ENCODE assay signal across 9 mouse cellular contexts in genomic region chr13:71956481-71956880, GRCm38 (mm10). TPM values are rescaled to one million over a fixed set of nuclear protein-coding genes. Genes with fewer than 3 reads are reported as not detected.
DNase-seq lines count a peak whose midpoint lies in the region; ATAC-seq and TF ChIP-seq lines count a peak whose summit lies in the region.
"Had no signal": no experiment of that assay in that cellular context is flagged by ENCODE, and none has a peak within 500 bp of the region (broad histone marks: within the 10 kb centered on the region; RNA-seq: fewer than 3 reads in every experiment).

No protein-coding gene starts in this region.

- no peak overlapping the region for H3K4me3 ChIP-seq in limb, embryonic 14.5 days (replicated peaks; ENCODE audit: low read length)
- no peak overlapping the region for H3K4me3 ChIP-seq in neural tube, embryonic 12.5 days
- H3K4me3 ChIP-seq: heart, embryonic 15.5 days had no signal

- 4% methylated on average over 9 of the region's 9 CpGs for WGBS in limb, embryonic 14.5 days
- WGBS in neural tube, embryonic 12.5 days: 6% methylated on average over 9 of the region's 9 CpGs

- peak overlapping the region; percentile 77; the same call in 1 of the 2 replicates for H3K4me2 ChIP-seq in limb, embryonic 14.5 days (replicated peaks; ENCODE audit: low read depth, low read length, severe bottlenecking)
- peak overlapping the region; percentile 76 for H3K4me2 ChIP-seq in neural tube, embryonic 12.5 days (replicated peaks)
- H3K4me2 ChIP-seq: heart, embryonic 15.5 days had no signal

- no peak for ATAC-seq in limb, embryonic 14.5 days (ENCODE audit: low FRiP score, low read depth)
- no peak for ATAC-seq in neural tube, embryonic 12.5 days (ENCODE audit: low FRiP score, low read depth)

- H3K9ac ChIP-seq in limb, embryonic 14.5 days (ENCODE audit: low read depth, low read length, severe bottlenecking): no peak overlapping the region
- H3K9ac ChIP-seq in neural tube, embryonic 12.5 days: no peak overlapping the region

- H3K27ac ChIP-seq in limb, embryonic 14.5 days (replicated peaks; ENCODE audit: low read depth, low read length): no peak overlapping the region
- no peak overlapping the region for H3K27ac ChIP-seq in neural tube, embryonic 12.5 days
- H3K27ac ChIP-seq: heart, embryonic 15.5 days had no signal

- no peaks in the 10 kb centered on the region for H3K36me3 ChIP-seq in limb, embryonic 14.5 days (ENCODE audit: control insufficient read depth, insufficient read depth, low read length)
- H3K36me3 ChIP-seq in neural tube, embryonic 12.5 days: no peaks in the 10 kb centered on the region
- H3K36me3 ChIP-seq: heart, embryonic 15.5 days had no signal

- peaks cover 68% of the 10 kb centered on the region for H3K27me3 ChIP-seq in limb, embryonic 14.5 days (ENCODE audit: control insufficient read depth, insufficient read depth, low read length)
- H3K27me3 ChIP-seq in neural tube, embryonic 12.5 days (replicated peaks): peaks cover 67% of the 10 kb centered on the region

- H3K4me1 ChIP-seq in limb, embryonic 14.5 days (ENCODE audit: control insufficient read depth, insufficient read depth, low read length): peaks cover 16% of the 10 kb centered on the region; the same call in 1 of the 2 replicates
- H3K4me1 ChIP-seq in neural tube, embryonic 12.5 days: peaks cover 60% of the 10 kb centered on the region

- DNase-seq in gastrocnemius, postnatal 14 days: peak; percentile 23
- DNase-seq in gastrocnemius, adult 8-10 months (ENCODE audit: low spot score in 2 of 2): no peak
- DNase-seq in WW6 (ENCODE audit: low read depth, low spot score): peak; percentile 49
- DNase-seq in heart, postnatal 4 days: peak; percentile 64
- peak; percentile 39 for DNase-seq in limb, embryonic 14.5 days (ENCODE audit: low spot score)
- no peak for DNase-seq in layer of hippocampus, postnatal 14 days (ENCODE audit: low spot score in 2 of 2)
- DNase-seq in thymus, postnatal 10 days (ENCODE audit: low spot score in 2 of 2): no peak

- TF ChIP-seq POLR2A in limb, embryonic 14.5 days (IDR thresholded peaks at IDR 0.05; ENCODE audit: borderline replicate concordance, extremely low read depth, insufficient read depth, insufficient read length): no peak

- no peaks in the 10 kb centered on the region for H3K9me3 ChIP-seq in limb, embryonic 14.5 days (ENCODE audit: control insufficient read depth, low read length)
- no peaks in the 10 kb centered on the region for H3K9me3 ChIP-seq in neural tube, embryonic 12.5 days
- H3K9me3 ChIP-seq: heart, embryonic 15.5 days had no signal

- intact Hi-C loops in gastrocnemius, postnatal 14 days (cut with DNase I; ENCODE audit: low total_unique reads): no loop called here

RNA-seq across cellular contexts. Expression of gene Irx1, which starts 7.0 kb away (rescaled TPM):
- total RNA-seq in gastrocnemius, postnatal 14 days (2021): under 1 TPM in 1 of 2 experiments, not detected in 1; 0.18 TPM
- total RNA-seq in gastrocnemius, adult 8-10 months (2022): not detected
- 10 to 100 TPM; 10.2 to 12.4 TPM for total RNA-seq in heart, postnatal 4 days (2021)
- polyA plus RNA-seq in limb, embryonic 14.5 days (2012; rRNA removed): 73.6 and 83.2 TPM in 2 replicates
- 7.2 and 7.4 TPM in 2 replicates for polyA plus RNA-seq in limb, embryonic 14.5 days (2014; fragmentation: Nextera tagmentation; extraction: Ambion mirVana)
- 5.0 and 6.9 TPM in 2 replicates for polyA plus RNA-seq in neural tube, embryonic 12.5 days (2016; fragmentation: Nextera tagmentation; extraction: Ambion mirVana)
- total RNA-seq in layer of hippocampus, postnatal 14 days (2021): 1 to 10 TPM in 1 of 2 experiments, under 1 TPM in 1; 0.74 to 1.3 TPM

Comparison
In these comparisons a context has a peak if more than half of its experiments do, and no peak if none do; other contexts are left out.
1. DNase-seq: peak in gastrocnemius, postnatal 14 days (single experiment), WW6 (single experiment), heart, postnatal 4 days (single experiment) and limb, embryonic 14.5 days (single experiment); none in gastrocnemius, adult 8-10 months (0 of 2), layer of hippocampus, postnatal 14 days (0 of 2) and thymus, postnatal 10 days (0 of 2).
2. RNA of gene Irx1, which starts 7.0 kb away (total RNA-seq): 10.2 to 12.4 TPM in heart, postnatal 4 days; 0.74 to 1.3 TPM in layer of hippocampus, postnatal 14 days, 0.18 TPM in gastrocnemius, postnatal 14 days and not detected in gastrocnemius, adult 8-10 months; every median in the first group is over 4 times any median in the second.